Mouse (Mus musculus) stomach, postnatal 0 days (tissue): ENCODE measurements around the gene Ptch1. TPM values are rescaled to one million over a fixed set of nuclear protein-coding genes. Genes with fewer than 3 reads are reported as not detected.

Source experiments
- ATAC-seq: fragments of 200-750 bp; cut with Nextera tagmentation; 2 replicates; pipeline ENCODE4 v1.8.0; 2017; ENCODE audit not compliant: low FRiP score, low TSS enrichment
- DNase-seq: peaks from one replicate; pipeline ENCODE4 v3.0.0-alpha.2; 2016; ENCODE audit warnings: low spot score
- H3K27ac ChIP-seq: fragments of 300-500 bp; sonication (generic); replicated peaks from 2 replicates; pipeline ENCODE4 v1.5.1; 2014; ENCODE audit warnings: mild to moderate bottlenecking, control low read depth
- H3K27me3 ChIP-seq: fragments of 300-500 bp; sonication (generic); 2 replicates; pipeline ENCODE4 v1.6.1; 2014; ENCODE audit warnings: low read length; ENCODE audit not compliant: control insufficient read depth, insufficient read depth
- H3K36me3 ChIP-seq: fragments of 300-500 bp; sonication (generic); 2 replicates; pipeline ENCODE4 v1.6.1; 2014; ENCODE audit warnings: low read length, mixed read lengths; ENCODE audit not compliant: control insufficient read depth, insufficient read depth
- H3K4me1 ChIP-seq: fragments of 300-500 bp; sonication (generic); replicated peaks from 2 replicates; pipeline ENCODE4 v1.6.1; 2014; ENCODE audit warnings: antibody characterized with exemption; ENCODE audit not compliant: control insufficient read depth, insufficient read depth
- H3K4me2 ChIP-seq: fragments of 300-500 bp; sonication (generic); replicated peaks from 2 replicates; pipeline ENCODE4 v1.6.1; 2014; ENCODE audit warnings: low read depth, mild to moderate bottlenecking, control low read depth, moderate library complexity
- H3K4me3 ChIP-seq: fragments of 300-500 bp; sonication (generic); 2 replicates; pipeline ENCODE4 v1.5.1; 2014; ENCODE audit warnings: low read depth, low read length, control low read depth
- H3K9ac ChIP-seq: fragments of 300-500 bp; sonication (generic); 2 replicates; pipeline ENCODE4 v1.6.1; 2014; ENCODE audit warnings: mild to moderate bottlenecking, low read length, control low read depth, mixed read lengths
- H3K9me3 ChIP-seq: fragments of 300-500 bp; sonication (generic); 2 replicates; pipeline ENCODE4 v1.6.1; 2016; ENCODE audit warnings: low read length; ENCODE audit not compliant: control insufficient read depth
- CTCF ChIP-seq: IDR thresholded peaks from 2 replicates; pipeline ENCODE4 v1.5.1; 2016; ENCODE audit warnings: antibody characterized with exemption, low read depth, mild to moderate bottlenecking, moderate library complexity
- EP300 ChIP-seq: optimal IDR thresholded peaks from 2 replicates; pipeline ENCODE3; 2016; ENCODE audit warnings: antibody characterized with exemption
- WGBS: fragments of 180-500 bp; shearing (Covaris S2); extraction: QIAGEN DNeasy Blood & Tissue Kit; methylation state at CpG from one replicate; pipeline ENCODE4 v1.1.7; 2014; 5-methylcytosine and 5-hydroxymethylcytosine counted together
- polyA plus RNA-seq: library from polyadenylated mRNA; unstranded; fragments of >200 nt; fragmentation: Nextera tagmentation; extraction: Ambion mirVana; gene quantifications from 2 replicates; pipeline ENCODE4 v1.2.1, GENCODE M21; 2015

Gene Ptch1
- polyA plus RNA-seq, 1 experiment from 2014 or later, result 8.5 TPM

DNA sequence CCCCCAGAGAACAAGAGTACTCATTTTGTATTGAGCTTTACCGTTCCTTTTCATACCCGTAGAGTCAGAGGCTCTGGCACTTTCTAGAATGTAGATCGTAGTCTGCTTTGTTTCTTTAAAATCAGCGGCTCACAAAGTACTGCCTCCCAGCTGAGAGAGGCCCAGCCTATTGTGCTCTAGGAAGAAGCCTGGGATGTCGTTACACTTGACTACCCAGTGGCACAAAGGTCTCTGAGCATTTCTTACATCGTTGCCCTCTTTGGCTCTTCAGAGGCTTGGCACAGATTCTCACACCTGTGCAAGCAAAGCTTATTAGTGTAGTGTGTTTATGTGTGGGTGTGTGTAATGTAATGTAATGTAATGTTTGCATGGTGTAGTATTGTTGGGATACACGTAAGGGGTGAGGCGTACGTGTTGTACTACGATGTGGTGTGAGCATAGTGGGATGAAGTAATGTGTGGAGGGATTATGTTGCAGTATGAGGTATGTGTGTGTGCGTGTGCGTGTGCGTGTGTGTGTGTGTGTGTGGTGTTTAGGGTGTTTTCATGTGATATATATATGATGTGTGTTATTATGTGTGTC is 20.2 kb upstream of the Ptch1 start:
- TF ChIP-seq CTCF (no peak), EP300 (no peak)
- Histone ChIP-seq H3K4me1 (no peaks in the 10 kb centered on the region), H3K4me3 (no peak overlapping the region), H3K9ac (no peak overlapping the region), H3K27me3 (no peaks in the 10 kb centered on the region), H3K9me3 (no peaks in the 10 kb centered on the region), H3K27ac (no peak overlapping the region), H3K36me3 (no peaks in the 10 kb centered on the region), H3K4me2 (no peak overlapping the region)
- WGBS, result 77% methylated on average over 13 of the region's 13 CpGs
- ATAC-seq (no peak), DNase-seq (no peak)

DNA sequence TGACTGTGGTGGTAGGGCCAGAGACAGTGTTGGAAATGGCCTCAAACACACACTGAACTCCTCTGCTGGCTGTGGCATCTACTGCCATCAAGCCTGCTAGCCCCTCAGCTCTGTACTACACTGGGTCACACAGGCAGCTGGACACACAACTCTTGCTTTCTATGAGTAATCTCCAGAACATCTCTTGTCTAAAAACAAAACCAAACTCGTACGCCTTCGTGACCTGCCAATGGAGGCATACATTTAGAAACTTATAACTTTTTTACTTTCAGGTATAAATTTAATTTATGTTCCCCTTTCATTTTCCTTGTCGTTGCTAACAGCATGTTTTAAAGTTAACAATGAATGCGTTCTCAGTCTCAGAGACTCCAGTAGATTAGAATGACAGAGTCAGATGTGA is 19.4 kb upstream of the Ptch1 start:
- Histone ChIP-seq H3K36me3 (no peaks in the 10 kb centered on the region), H3K9ac (no peak overlapping the region), H3K27ac (no peak overlapping the region), H3K4me1 (no peaks in the 10 kb centered on the region), H3K27me3 (no peaks in the 10 kb centered on the region), H3K4me3 (no peak overlapping the region), H3K4me2 (no peak overlapping the region), H3K9me3 (no peaks in the 10 kb centered on the region)
- ATAC-seq, result no peak
- no peak for DNase-seq
- TF ChIP-seq EP300 (no peak), CTCF (no peak)
- 81% methylated on average over 5 of the region's 5 CpGs for WGBS

DNA sequence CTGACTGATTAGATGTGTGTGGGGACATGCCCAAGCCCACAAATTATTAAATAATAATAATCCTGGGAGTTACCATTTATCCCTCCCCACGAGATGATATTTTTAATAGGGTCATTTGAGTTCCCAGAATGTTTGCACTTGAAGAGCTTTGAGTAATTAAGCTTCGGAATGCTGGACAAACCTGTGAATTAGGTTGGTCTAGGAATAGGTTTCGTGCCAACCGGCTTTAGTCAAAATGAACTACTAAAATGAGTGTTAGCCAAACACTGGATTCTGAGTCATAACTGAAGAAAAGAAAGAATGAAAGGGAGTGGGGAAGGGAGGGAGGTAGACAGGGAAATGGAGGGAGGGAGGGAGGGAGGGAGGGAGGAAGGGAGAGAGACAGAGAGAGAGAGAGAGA is 1.2 kb upstream of the Ptch1 start:
- no peaks in the 10 kb centered on the region for H3K9me3 ChIP-seq
- no peak overlapping the region for H3K4me3 ChIP-seq
- H3K4me2 ChIP-seq, result no peak overlapping the region
- ATAC-seq (no peak), DNase-seq (no peak)
- no peaks in the 10 kb centered on the region for H3K27me3 ChIP-seq
- H3K4me1 ChIP-seq, result peaks cover 3% of the 10 kb centered on the region; the same call in 1 of the 2 replicates
- H3K9ac ChIP-seq, result no peak overlapping the region
- no peaks in the 10 kb centered on the region for H3K36me3 ChIP-seq
- TF ChIP-seq EP300 (no peak), CTCF (no peak)
- no peak overlapping the region for H3K27ac ChIP-seq
- whole genome bisulfite sequencing, result 33% methylated on average over 4 of the region's 4 CpGs

DNA sequence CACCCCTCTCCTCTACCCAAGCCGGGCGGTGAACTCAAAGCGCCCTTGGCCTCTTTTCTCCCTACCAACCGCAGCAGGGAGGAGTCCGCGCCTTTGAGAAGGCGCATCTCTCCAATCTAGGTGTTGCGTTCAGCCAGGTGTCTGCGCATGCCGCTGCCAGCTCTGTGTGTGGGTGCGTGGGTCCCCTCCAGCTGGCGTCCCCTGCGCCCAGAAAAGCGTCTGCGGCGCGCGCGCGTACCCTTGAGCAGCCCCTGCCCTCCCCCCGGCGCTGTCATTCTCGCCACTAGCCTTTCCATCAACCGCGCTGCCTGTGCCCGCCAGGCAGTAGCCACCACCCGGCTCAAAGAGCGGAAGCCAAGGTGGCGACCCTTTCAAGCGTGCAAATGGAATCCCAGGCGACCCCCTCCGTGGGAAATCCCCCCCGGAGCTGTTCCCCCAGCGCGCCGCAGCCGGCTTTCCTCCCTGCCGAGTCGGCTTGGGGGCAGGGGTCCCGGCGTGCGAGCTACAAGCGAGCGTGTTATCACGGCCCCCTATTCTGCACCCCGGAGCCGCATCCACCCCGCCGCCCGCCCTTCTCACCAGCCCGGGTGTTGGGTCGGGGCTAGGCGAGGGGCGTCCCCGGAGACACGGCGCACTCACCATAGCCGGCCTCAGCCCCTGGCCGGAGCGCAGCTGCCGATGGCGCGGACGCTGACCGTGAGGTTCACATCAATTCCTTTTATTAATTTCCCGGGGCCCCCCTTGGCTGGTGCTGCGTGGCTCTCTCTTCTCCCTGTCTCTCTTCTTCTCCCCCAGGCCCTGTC is 744 bp downstream of the Ptch1 start:
- ATAC-seq, result 0 out of 2 replicates have a peak, but pooled peaks have one; percentile 11

DNA sequence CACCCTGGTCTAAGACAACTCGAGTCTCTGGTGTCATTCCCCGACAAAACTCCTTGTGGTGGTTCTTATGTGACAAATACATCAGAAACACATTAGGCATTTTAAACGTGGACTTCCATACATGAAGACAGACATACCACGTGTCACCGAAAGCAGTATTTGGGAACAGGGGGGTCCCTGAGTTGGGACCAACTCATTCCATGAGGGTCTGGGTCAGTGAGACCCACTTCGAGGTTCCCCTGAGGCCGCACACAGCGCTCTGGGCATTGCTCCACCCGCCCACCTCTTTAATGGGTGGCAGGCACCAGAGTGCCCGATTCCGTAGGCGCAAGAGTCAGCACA is 1.3 kb downstream of the Ptch1 start:
- Histone ChIP-seq H3K27ac (peak overlapping the region; percentile 88), H3K9me3 (no peaks in the 10 kb centered on the region), H3K36me3 (no peaks in the 10 kb centered on the region), H3K4me1 (peaks cover 3% of the 10 kb centered on the region; the same call in 1 of the 2 replicates), H3K27me3 (no peaks in the 10 kb centered on the region), H3K4me3 (peak overlapping the region; percentile 72), H3K4me2 (peak overlapping the region; percentile 99), H3K9ac (peak overlapping the region; percentile 81)
- DNase-seq (no peak), ATAC-seq (no peak)
- 2% methylated on average over 12 of the region's 12 CpGs for WGBS
- TF ChIP-seq CTCF, result no peak
- no peak for TF ChIP-seq EP300

More for the DNA sequence above, 744 bp downstream of the Ptch1 start:
- no peaks in the 10 kb centered on the region for H3K9me3 ChIP-seq
- H3K9ac ChIP-seq, result peak overlapping the region; percentile 81
- H3K4me1 ChIP-seq, result peaks cover 3% of the 10 kb centered on the region; the same call in 1 of the 2 replicates
- peak overlapping the region; percentile 88 for H3K27ac ChIP-seq
- H3K27me3 ChIP-seq, result no peaks in the 10 kb centered on the region
- H3K4me2 ChIP-seq, result peak overlapping the region; percentile 99
- under 1% methylated on average over 64 of the region's 67 CpGs for WGBS
- peak overlapping the region; percentile 72 for H3K4me3 ChIP-seq
- H3K36me3 ChIP-seq, result no peaks in the 10 kb centered on the region
- no peak for TF ChIP-seq EP300
- TF ChIP-seq CTCF, result no peak
- DNase-seq, result no peak

DNA sequence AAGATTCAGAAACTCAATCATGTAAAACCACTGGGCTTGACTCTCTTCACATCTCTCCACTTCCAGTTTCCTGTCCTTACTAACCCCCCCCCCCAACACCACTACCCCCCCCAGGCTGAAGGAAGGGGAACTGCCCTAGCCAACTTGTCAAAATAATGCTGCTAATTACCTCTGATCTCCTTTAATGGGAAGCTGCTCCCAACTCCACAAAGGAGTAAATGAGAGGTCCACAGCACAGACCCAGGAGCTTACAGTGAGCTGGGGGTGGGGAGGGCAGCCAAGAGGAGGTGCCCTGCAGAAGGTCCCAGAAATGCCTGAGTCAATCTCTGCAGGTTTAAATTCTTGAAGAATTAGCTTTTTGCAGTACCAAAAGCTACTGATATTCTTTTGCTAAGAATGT is 2.9 kb downstream of the Ptch1 start:
- Histone ChIP-seq H3K4me3 (no peak overlapping the region), H3K9me3 (no peaks in the 10 kb centered on the region), H3K36me3 (no peaks in the 10 kb centered on the region), H3K27me3 (no peaks in the 10 kb centered on the region), H3K4me1 (peaks cover 3% of the 10 kb centered on the region; the same call in 1 of the 2 replicates), H3K9ac (no peak overlapping the region), H3K27ac (no peak overlapping the region; the same call in 1 of the 2 replicates), H3K4me2 (peak overlapping the region; percentile 29; the same call in 1 of the 2 replicates)
- no peak for TF ChIP-seq CTCF
- no peak for TF ChIP-seq EP300
- DNase-seq, result no peak
- no peak for ATAC-seq
